Mouse (Mus musculus) stomach, embryonic 14.5 days (tissue): ENCODE data around the gene Inppl1. TPM values are rescaled to one million over a fixed set of nuclear protein-coding genes. Genes with fewer than 3 reads are reported as not detected.

Experiments used
- ATAC-seq: fragments of 200-750 bp; cut with Nextera tagmentation; 2 replicates; pipeline ENCODE4 v1.8.0; 2017; ENCODE audit warnings: low read depth, moderate TSS enrichment; ENCODE audit not compliant: insufficient number of reproducible peaks, insufficient read depth, low FRiP score
- H3K27ac ChIP-seq: fragments of 300-500 bp; sonication (generic); 2 replicates; pipeline ENCODE4 v1.5.1; 2014; ENCODE audit warnings: mild to moderate bottlenecking, low read length, moderate library complexity, mixed read lengths
- H3K27me3 ChIP-seq: fragments of 300-500 bp; sonication (generic); 2 replicates; pipeline ENCODE4 v1.6.1; 2014; ENCODE audit warnings: low read length, control low read depth, mixed read lengths; ENCODE audit not compliant: control insufficient read depth, insufficient read depth
- H3K36me3 ChIP-seq: fragments of 300-500 bp; sonication (generic); 2 replicates; pipeline ENCODE4 v1.6.1; 2014; ENCODE audit warnings: mild to moderate bottlenecking, control low read depth, low read length, moderate library complexity, mixed read lengths; ENCODE audit not compliant: control insufficient read depth, insufficient read depth
- H3K4me1 ChIP-seq: fragments of 300-500 bp; sonication (generic); 2 replicates; pipeline ENCODE4 v1.6.1; 2014; ENCODE audit warnings: low read length, control low read depth, mixed read lengths; ENCODE audit not compliant: control insufficient read depth, insufficient read depth
- H3K4me2 ChIP-seq: fragments of 300-500 bp; sonication (generic); replicated peaks from 2 replicates; pipeline ENCODE4 v1.6.1; 2014; ENCODE audit warnings: low read depth, low read length, control low read depth
- H3K4me3 ChIP-seq: fragments of 300-500 bp; sonication (generic); 2 replicates; pipeline ENCODE4 v1.5.1; 2014; ENCODE audit warnings: low read depth, low read length, control low read depth
- H3K9ac ChIP-seq: fragments of 300-500 bp; sonication (generic); replicated peaks from 2 replicates; pipeline ENCODE4 v1.6.1; 2014; ENCODE audit warnings: low read depth, mild to moderate bottlenecking, control low read depth, low read length, moderate library complexity, mixed read lengths
- H3K9me3 ChIP-seq: fragments of 300-500 bp; sonication (generic); 2 replicates; pipeline ENCODE4 v1.6.1; 2016; ENCODE audit warnings: low read depth, low read length, control low read depth; ENCODE audit not compliant: control insufficient read depth
- WGBS: fragments of 180-500 bp; shearing (Covaris S2); extraction: QIAGEN DNeasy Blood & Tissue Kit; methylation state at CpG from one replicate; pipeline ENCODE4 v1.1.7; 2014; 5-methylcytosine and 5-hydroxymethylcytosine counted together
- polyA plus RNA-seq: library from polyadenylated mRNA; unstranded; fragments of >200 nt; fragmentation: Nextera tagmentation; extraction: Ambion mirVana; gene quantifications from 2 replicates; pipeline ENCODE4 v1.2.1, GENCODE M21; 2014

Inppl1 gene
- polyA plus RNA-seq, 1 experiment from 2014 or later, result 21.6 TPM

DNA sequence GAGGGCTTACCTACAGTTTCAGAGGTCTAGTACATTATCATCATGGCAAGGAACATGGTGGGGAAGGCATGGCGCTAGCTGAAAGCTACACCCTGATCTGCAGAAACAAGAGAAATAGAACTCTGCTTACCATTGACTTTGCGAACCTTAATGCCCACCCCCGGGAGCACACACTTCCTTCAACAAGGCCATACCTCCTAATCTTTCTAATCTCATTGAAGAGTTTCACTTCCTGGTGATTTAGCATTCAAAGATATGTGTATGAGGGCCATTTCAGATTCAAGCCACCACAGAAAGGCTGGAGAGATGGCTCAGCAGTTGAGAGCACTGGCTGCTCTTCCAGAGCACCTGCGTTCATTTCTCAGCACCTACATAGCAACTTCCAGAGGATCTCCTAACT lies 19.1 kb upstream of the Inppl1 start, which contains the start of gene Folr2:
Gene Folr2 (minus strand): TSS at position 101 of the 400 bp plus-strand sequence.
- ATAC-seq, result no peak
- WGBS, result 91% methylated on average over 4 of the region's 4 CpGs

DNA sequence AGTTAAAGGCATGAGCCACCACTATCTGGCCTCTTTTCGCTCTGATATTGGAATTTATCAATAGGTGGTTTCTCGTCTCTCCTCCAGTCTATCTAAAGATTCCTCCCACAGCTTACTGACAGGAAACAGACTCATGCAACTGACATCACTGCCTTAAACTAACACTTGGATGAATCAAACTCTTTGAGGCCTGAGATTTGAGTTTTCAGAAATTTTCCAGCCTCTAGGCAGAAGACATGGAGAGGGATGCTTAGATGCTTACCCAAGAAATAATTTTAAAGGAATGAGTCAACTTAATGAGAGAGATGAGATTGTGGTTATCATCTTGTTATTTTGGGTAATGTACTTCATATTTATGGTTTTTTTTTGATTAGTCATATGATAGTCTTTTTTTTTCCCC lies 15.8 kb upstream of the Inppl1 start:
- H3K27me3 ChIP-seq, result no peaks in the 10 kb centered on the region
- no peak overlapping the region for H3K27ac ChIP-seq
- 70% methylated on average over 2 of the region's 2 CpGs for WGBS
- no peak for ATAC-seq
- H3K36me3 ChIP-seq, result no peaks in the 10 kb centered on the region
- H3K4me2 ChIP-seq, result no peak overlapping the region
- no peak overlapping the region for H3K4me3 ChIP-seq
- no peaks in the 10 kb centered on the region for H3K9me3 ChIP-seq
- no peaks in the 10 kb centered on the region for H3K4me1 ChIP-seq
- H3K9ac ChIP-seq, result no peak overlapping the region

More for the DNA sequence above, 19.1 kb upstream of the Inppl1 start, which contains the start of gene Folr2:
- no peak within 1 kb of the TSS for H3K4me3 ChIP-seq
- no peak within 1 kb of the TSS for H3K9ac ChIP-seq
- H3K9me3 ChIP-seq, result no peaks in the 10 kb centered on the region
- H3K27me3 ChIP-seq, result no peaks in the 10 kb centered on the region
- no peaks in the 10 kb centered on the region for H3K4me1 ChIP-seq
- no peak within 1 kb of the TSS for H3K27ac ChIP-seq
- no peaks in the 10 kb centered on the region for H3K36me3 ChIP-seq
- H3K4me2 ChIP-seq, result no peak within 1 kb of the TSS

DNA sequence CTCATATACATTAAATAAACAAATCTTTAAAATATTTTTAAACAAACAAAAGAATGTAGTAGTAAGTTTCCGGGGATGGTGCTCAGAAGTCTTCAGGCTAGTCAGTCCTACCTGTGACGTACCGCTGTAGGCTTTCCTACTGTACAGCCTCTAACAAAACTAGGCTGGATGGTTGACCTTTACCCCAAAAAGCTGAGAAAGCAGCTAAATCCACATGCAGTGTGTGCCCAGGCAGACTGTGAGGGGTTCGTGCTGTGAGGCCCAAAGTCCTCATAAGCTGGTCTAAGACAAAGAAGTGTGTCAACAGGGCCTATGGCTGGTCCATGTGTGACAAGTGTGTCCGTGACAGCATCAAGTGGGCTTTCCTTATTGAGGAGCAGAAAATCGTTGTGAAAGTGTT lies 14.8 kb upstream of the Inppl1 start:
- Histone ChIP-seq H3K4me1 (no peaks in the 10 kb centered on the region), H3K36me3 (no peaks in the 10 kb centered on the region), H3K9me3 (no peaks in the 10 kb centered on the region), H3K4me3 (no peak overlapping the region), H3K9ac (no peak overlapping the region), H3K27me3 (no peaks in the 10 kb centered on the region), H3K4me2 (no peak overlapping the region), H3K27ac (no peak overlapping the region)
- ATAC-seq, result no peak
- WGBS, result 86% methylated on average over 6 of the region's 6 CpGs

GRCm38 (mm10) chr7:101851689-101852088 lies 13.7 kb upstream of the Inppl1 start:
- no peak overlapping the region for H3K4me3 ChIP-seq
- no peak overlapping the region for H3K4me2 ChIP-seq
- H3K4me1 ChIP-seq, result no peaks in the 10 kb centered on the region
- no peaks in the 10 kb centered on the region for H3K36me3 ChIP-seq
- WGBS, result 82% methylated on average over 6 of the region's 6 CpGs
- no peak overlapping the region for H3K27ac ChIP-seq
- H3K27me3 ChIP-seq, result no peaks in the 10 kb centered on the region
- H3K9me3 ChIP-seq, result no peaks in the 10 kb centered on the region
- no peak overlapping the region for H3K9ac ChIP-seq
- no peak for ATAC-seq

GRCm38 (mm10) chr7:101847934-101848333 lies 9.9 kb upstream of the Inppl1 start:
- Histone ChIP-seq H3K9ac (no peak overlapping the region), H3K27me3 (no peaks in the 10 kb centered on the region), H3K4me1 (no peaks in the 10 kb centered on the region), H3K4me2 (no peak overlapping the region), H3K36me3 (no peaks in the 10 kb centered on the region), H3K4me3 (no peak overlapping the region), H3K27ac (no peak overlapping the region), H3K9me3 (no peaks in the 10 kb centered on the region)
- no peak for ATAC-seq
- 91% methylated on average over 1 of the region's 1 CpGs for WGBS

GRCm38 (mm10) chr7:101844186-101844585 lies 6.2 kb upstream of the Inppl1 start:
- no peak for ATAC-seq
- WGBS, result 56% methylated on average over 6 of the region's 6 CpGs
- H3K36me3 ChIP-seq, result no peaks in the 10 kb centered on the region
- no peak overlapping the region for H3K4me3 ChIP-seq
- H3K27me3 ChIP-seq, result no peaks in the 10 kb centered on the region
- no peak overlapping the region for H3K4me2 ChIP-seq
- H3K9ac ChIP-seq, result no peak overlapping the region
- H3K27ac ChIP-seq, result no peak overlapping the region
- H3K9me3 ChIP-seq, result no peaks in the 10 kb centered on the region
- H3K4me1 ChIP-seq, result no peaks in the 10 kb centered on the region

DNA sequence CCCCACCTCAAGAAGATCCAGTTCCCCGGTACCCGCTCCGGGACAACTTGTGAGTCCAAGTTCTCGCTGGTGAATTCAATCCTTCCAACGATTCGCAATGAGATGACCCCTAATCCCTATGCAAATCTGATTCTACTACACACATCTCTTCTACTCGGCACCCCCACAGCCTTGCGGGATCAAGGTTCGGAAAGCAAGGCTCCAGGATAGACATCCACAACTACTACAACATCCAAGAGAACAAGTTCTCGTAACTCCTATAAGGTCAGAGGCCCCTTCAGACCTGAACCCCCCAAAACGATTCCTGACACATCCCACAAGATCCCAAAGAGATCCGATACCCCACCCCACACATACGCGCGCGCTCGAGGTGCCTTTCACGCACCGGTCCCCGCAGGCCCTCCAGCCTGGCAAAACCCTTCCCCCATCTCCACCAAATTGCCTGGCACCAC lies 849 bp downstream of the Inppl1 start:
- under 1% methylated on average over 20 of the region's 20 CpGs for WGBS
- H3K4me2 ChIP-seq, result peak overlapping the region; percentile 57
- peak overlapping the region; percentile 94 for H3K9ac ChIP-seq
- ATAC-seq, result 0 out of 2 replicates have a peak, but pooled peaks have one; percentile 1
- H3K4me1 ChIP-seq, result peaks cover 17% of the 10 kb centered on the region
- H3K27ac ChIP-seq, result peak overlapping the region; percentile 98
- peaks cover 18% of the 10 kb centered on the region for H3K36me3 ChIP-seq
- no peaks in the 10 kb centered on the region for H3K9me3 ChIP-seq
- no peaks in the 10 kb centered on the region for H3K27me3 ChIP-seq
- peak overlapping the region; percentile 94 for H3K4me3 ChIP-seq

GRCm38 (mm10) chr7:101836271-101837153 lies 1.5 kb downstream of the Inppl1 start:
- Histone ChIP-seq H3K4me3 (peak overlapping the region; percentile 94), H3K4me1 (peaks cover 17% of the 10 kb centered on the region), H3K4me2 (peak overlapping the region; percentile 57), H3K9me3 (no peaks in the 10 kb centered on the region), H3K27ac (peak overlapping the region; percentile 98), H3K27me3 (no peaks in the 10 kb centered on the region), H3K36me3 (peaks cover 24% of the 10 kb centered on the region), H3K9ac (peak overlapping the region; percentile 94)
- under 1% methylated on average over 63 of the region's 63 CpGs for WGBS
- peak; percentile 53; the same call in 1 of the 2 replicates for ATAC-seq
